Mouse (Mus musculus) cerebellum, adult 2 months (tissue): ENCODE measurements around the gene Ski. TPM values are rescaled to one million over a fixed set of nuclear protein-coding genes. Genes with fewer than 3 reads are reported as not detected.

Experiments
- DNase-seq, 2 experiments: peaks; one replicate each; pipeline ENCODE4 v3.0.0; 2021
- H3K27ac ChIP-seq: fragments of 200-500 bp; 2 replicates; pipeline ENCODE4 v1.5.1; 2012; ENCODE audit warnings: low read length, control low read depth, inconsistent platforms; ENCODE audit not compliant: insufficient read depth
- H3K27me3 ChIP-seq: fragments of 200-500 bp; 2 replicates; pipeline ENCODE4 v1.6.1; 2012; ENCODE audit warnings: inconsistent platforms, mild to moderate bottlenecking, low read length, moderate library complexity; ENCODE audit not compliant: control insufficient read depth, insufficient read depth
- H3K4me1 ChIP-seq: fragments of 200-500 bp; 2 replicates; pipeline ENCODE4 v1.6.1; 2011; ENCODE audit warnings: low read length; ENCODE audit not compliant: control insufficient read depth, insufficient read depth
- H3K4me3 ChIP-seq: fragments of 200-500 bp; replicated peaks from 2 replicates; pipeline ENCODE3; 2011; ENCODE audit warnings: mild to moderate bottlenecking, low read depth, low read length, control low read depth; ENCODE audit not compliant: insufficient read depth
- CTCF ChIP-seq: fragments of 200-500 bp; IDR thresholded peaks from 2 replicates; pipeline ENCODE4 v1.5.1; 2011; ENCODE audit warnings: low read depth, mild to moderate bottlenecking, control low read depth, low read length, moderate library complexity, borderline replicate concordance; ENCODE audit not compliant: insufficient read depth
- POLR2A ChIP-seq: fragments of 200-500 bp; IDR thresholded peaks from 2 replicates; pipeline ENCODE4 v1.6.1; 2011; ENCODE audit warnings: low read length, control low read depth, borderline replicate concordance; ENCODE audit not compliant: insufficient read depth
- WGBS: fragments of 180-500 bp; shearing (Covaris S2); methylation state at CpG from one replicate; pipeline ENCODE4 v1.1.7; 2018; 5-methylcytosine and 5-hydroxymethylcytosine counted together
- polyA plus RNA-seq: library from polyadenylated mRNA; depleted of rRNA; stranded (reverse); fragments of >200 nt; gene quantifications from 2 replicates; pipeline ENCODE4 v1.2.3, GENCODE M21; 2012

The Ski gene
- polyA plus RNA-seq, 1 experiment = 87.2 TPM

DNA sequence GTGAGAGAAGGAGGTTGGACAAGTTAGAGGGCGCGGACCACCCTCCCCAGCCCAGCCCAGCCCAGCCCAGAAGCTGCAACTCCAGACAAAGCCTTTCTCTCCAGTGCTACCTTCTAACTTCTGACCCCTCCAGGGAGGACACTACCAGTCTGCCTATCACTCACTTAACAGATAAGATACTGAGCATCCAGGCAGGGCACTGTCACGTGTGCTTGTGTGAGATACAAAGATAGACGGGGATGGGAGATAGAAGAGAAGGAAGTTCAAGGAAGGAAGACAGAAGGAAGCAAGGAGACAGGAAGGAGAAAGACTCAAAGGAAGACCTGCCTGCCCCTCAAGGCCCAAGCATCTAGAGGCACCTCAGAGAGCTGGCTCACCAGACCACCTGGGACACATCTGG, 73.9 kb downstream of the Ski start:
- Histone ChIP-seq H3K27me3 (no peaks in the 10 kb centered on the region), H3K4me1 (peaks cover 48% of the 10 kb centered on the region), H3K4me3 (no peak overlapping the region), H3K27ac (no peak overlapping the region)
- TF ChIP-seq POLR2A = no peak
- TF ChIP-seq CTCF = no peak
- WGBS = 72% methylated on average over 4 of the region's 4 CpGs
- DNase-seq = no peak

DNA sequence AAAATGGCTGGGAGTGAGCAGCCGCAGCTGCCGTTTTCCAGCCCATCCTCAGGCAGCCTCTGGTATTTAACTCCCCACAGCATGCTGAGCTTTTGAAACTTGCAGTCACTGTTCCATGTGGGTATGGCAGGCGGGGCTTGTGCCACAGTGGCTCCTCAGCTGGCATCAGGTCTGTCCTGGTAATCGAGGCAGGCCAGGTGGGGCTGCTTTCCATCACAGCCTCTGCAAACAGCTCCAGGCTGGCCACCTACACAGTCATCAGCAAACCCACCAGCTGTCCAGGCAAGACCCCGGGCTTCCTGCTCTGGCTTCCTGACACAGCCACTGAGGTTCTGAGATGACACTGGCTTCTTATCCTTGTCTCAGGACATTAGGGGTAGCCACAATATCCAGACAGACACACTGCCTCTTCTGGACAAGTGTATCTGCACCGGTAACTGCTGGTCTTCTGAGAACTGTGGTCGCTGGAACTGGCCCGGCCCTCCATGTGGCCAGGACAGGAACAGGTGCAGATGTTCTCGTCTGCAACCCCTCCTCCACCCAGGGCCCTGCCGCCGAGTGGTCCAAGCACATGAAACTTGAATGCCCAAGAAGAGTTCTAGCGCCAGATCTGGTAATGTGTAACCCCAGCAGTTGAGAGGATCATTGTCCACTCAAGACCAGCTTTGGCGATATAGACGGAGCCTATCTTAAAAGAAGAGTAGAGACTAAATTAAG, 76.1 kb downstream of the Ski start:
- DNase-seq = no peak
- WGBS = 60% methylated on average over 14 of the region's 14 CpGs
- Histone ChIP-seq H3K27me3 (no peaks in the 10 kb centered on the region), H3K27ac (no peak overlapping the region), H3K4me1 (peaks cover 31% of the 10 kb centered on the region), H3K4me3 (no peak overlapping the region)
- TF ChIP-seq CTCF = no peak

DNA sequence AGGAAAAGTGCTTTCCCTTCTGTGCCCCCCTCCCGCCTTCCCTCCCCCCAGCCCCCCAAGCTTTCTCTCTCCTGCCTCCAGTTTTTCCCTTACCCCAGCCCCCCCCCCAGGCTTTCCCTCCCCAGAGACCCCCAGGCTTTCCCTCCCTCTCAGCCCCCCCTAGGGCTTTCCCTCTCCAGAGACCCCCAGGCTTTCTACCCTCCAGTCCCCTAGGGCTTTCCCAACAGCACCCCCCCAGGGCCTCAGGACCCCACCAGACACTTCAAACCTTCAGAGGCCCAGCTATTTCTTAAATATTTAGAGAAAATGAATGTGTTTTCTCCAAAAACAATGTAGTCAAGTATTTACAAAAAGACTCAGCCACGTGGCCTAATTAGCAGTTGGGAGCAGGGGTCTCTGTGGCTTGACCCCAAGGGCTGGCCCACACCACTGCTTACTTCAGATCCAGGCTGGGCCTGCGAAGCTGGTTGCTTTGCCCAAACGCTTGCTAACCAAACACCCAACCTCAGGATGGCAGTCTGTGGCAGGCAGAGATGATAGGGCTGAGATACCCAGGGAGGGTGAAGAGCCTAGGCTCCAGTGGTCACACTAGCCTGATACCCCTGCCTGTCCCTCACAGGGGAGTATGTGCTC, 77.7 kb downstream of the Ski start:
- H3K27ac ChIP-seq = no peak overlapping the region
- TF ChIP-seq POLR2A (no peak), CTCF (no peak)

GRCm38 (mm10) chr4:155143871-155144502, 78.4 kb downstream of the Ski start:
- Histone ChIP-seq H3K27ac (0 out of 2 replicates have a peak overlapping the region, but pooled peaks have one; percentile 1), H3K4me3 (no peak overlapping the region), H3K4me1 (peaks cover 21% of the 10 kb centered on the region), H3K27me3 (no peaks in the 10 kb centered on the region)
- 60% methylated on average over 12 of the region's 12 CpGs for WGBS
- DNase-seq = peak; percentile 41 to 56
- TF ChIP-seq POLR2A (no peak), CTCF (no peak)

More for the DNA sequence above, 77.7 kb downstream of the Ski start:
- Histone ChIP-seq H3K4me1 (peaks cover 28% of the 10 kb centered on the region), H3K27me3 (no peaks in the 10 kb centered on the region), H3K4me3 (no peak overlapping the region)
- no peak for DNase-seq
- 68% methylated on average over 4 of the region's 4 CpGs for WGBS

DNA sequence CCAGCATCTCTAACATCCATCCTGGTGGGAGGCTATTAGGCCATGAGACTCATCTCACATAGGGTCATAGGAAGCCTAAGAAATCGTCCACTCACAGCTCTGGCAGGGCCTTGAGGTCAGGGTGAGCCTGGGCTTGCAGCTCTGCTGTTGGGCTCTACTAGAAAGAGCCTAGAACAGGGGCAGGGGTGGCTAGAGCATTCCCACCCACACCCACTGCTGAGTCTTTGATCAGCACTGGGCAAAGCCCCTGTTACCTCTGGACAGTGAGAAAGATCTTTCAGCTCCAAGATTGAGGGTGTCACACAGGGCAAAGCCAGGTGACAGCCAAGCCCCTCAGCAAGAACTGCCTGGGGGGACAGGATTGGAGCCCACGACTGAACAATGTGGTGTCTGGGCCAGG, 79.0 kb downstream of the Ski start:
- no peaks in the 10 kb centered on the region for H3K27me3 ChIP-seq
- no peak for TF ChIP-seq CTCF
- TF ChIP-seq POLR2A = no peak
- 46% methylated on average over 2 of the region's 2 CpGs for WGBS
- H3K4me1 ChIP-seq = peaks cover 16% of the 10 kb centered on the region
- no peak overlapping the region for H3K4me3 ChIP-seq
- 0 out of 2 replicates have a peak overlapping the region, but pooled peaks have one; percentile 1 for H3K27ac ChIP-seq
- no peak for DNase-seq

- TF ChIP-seq POLR2A (no peak), CTCF (no peak)
- 93% methylated on average over 5 of the region's 5 CpGs for WGBS
- H3K4me1 ChIP-seq = peaks cover 16% of the 10 kb centered on the region
- H3K4me3 ChIP-seq = no peak overlapping the region
- no peak for DNase-seq
- no peaks in the 10 kb centered on the region for H3K27me3 ChIP-seq
- H3K27ac ChIP-seq = no peak overlapping the region
These were observed 79.6 kb downstream of the Ski start for GRCm38 (mm10) chr4:155142836-155143235.

- Histone ChIP-seq H3K27ac (no peak overlapping the region), H3K4me3 (no peak overlapping the region), H3K4me1 (peaks cover 25% of the 10 kb centered on the region), H3K27me3 (no peaks in the 10 kb centered on the region)
- WGBS = 13% methylated on average over 12 of the region's 12 CpGs
- peak in 1 of 2 experiments; percentile 40 for DNase-seq
- no peak for TF ChIP-seq CTCF
- TF ChIP-seq POLR2A = no peak
These were observed 81.6 kb downstream of the Ski start for GRCm38 (mm10) chr4:155140795-155141265.

DNA sequence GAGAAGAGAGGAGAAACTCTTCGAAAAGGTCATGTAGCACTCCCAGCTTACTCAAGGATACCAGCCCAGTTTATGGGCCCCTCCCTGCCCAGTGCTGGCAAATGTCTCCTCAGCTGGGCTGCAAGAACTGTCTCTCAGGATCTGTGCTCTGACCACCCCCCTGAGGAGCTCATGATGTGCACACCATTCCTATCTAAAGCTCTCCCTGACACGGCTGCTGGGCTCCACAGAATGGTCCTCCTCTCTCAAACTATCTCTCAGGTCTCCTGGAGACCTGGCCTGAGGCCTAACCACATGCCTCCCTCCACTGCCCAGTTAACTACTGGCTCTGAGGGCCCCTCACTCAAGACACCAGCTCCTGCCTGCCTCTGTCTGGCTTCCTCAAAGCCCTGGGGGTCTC, 82.2 kb downstream of the Ski start:
- TF ChIP-seq POLR2A (no peak), CTCF (no peak)
- Histone ChIP-seq H3K4me1 (peaks cover 31% of the 10 kb centered on the region), H3K27ac (no peak overlapping the region), H3K27me3 (no peaks in the 10 kb centered on the region), H3K4me3 (no peak overlapping the region)
- DNase-seq = no peak
- 64% methylated on average over 2 of the region's 2 CpGs for WGBS
